Mouse (Mus musculus) bone marrow, adult 2 months (tissue): ENCODE measurements at regions not wholly inside any gene's neighbourhood (a gene's known extent, or its start where the extent isn't known, plus 50 kb on each side); places are given as distances from the start of the nearest gene placed in this dataset.
"Not testable (repeated sequence)": the region's sequence is repeated elsewhere in the genome, so short reads cannot be mapped to it uniquely, and the experiment has no call there.

ENCODE experiments used
- H3K27ac ChIP-seq: fragments of 200-500 bp; 2 replicates; pipeline ENCODE4 v1.5.1; 2012; ENCODE audit warnings: low read depth, mild to moderate bottlenecking, control low read depth, inconsistent platforms, low read length; ENCODE audit not compliant: control insufficient read depth, poor library complexity, insufficient read depth
- H3K4me1 ChIP-seq: fragments of 200-500 bp; 2 replicates; pipeline ENCODE4 v1.6.1; 2011; ENCODE audit warnings: low read length; ENCODE audit not compliant: control insufficient read depth, insufficient read depth
- H3K4me3 ChIP-seq: fragments of 200-500 bp; replicated peaks from 2 replicates; pipeline ENCODE3; 2011; ENCODE audit warnings: mild to moderate bottlenecking, low read depth, low read length, control low read depth; ENCODE audit not compliant: control insufficient read depth
- CTCF ChIP-seq: fragments of 200-500 bp; IDR thresholded peaks from 2 replicates; pipeline ENCODE4 v1.5.1; 2011; ENCODE audit warnings: low read length, control low read depth; ENCODE audit not compliant: control insufficient read depth, insufficient read depth
- POLR2A ChIP-seq: fragments of 200-500 bp; IDR thresholded peaks from 2 replicates; pipeline ENCODE4 v1.6.1; 2011; ENCODE audit warnings: low read depth, mild to moderate bottlenecking, control low read depth, low read length, borderline replicate concordance; ENCODE audit not compliant: control insufficient read depth
- WGBS: fragments of 180-500 bp; shearing (Covaris S2); methylation state at CpG from one replicate; pipeline ENCODE4 v1.1.7; 2018; 5-methylcytosine and 5-hydroxymethylcytosine counted together

- TF ChIP-seq POLR2A (no peak), CTCF (no peak)
- Histone ChIP-seq H3K27ac (no peak overlapping the region), H3K4me1 (no peaks in the 10 kb centered on the region), H3K4me3 (no peak overlapping the region)
- WGBS, result 71% methylated on average over 2 of the region's 2 CpGs
Observed at GRCm38 (mm10) chr6:69932297-69932696, 859.7 kb downstream of the Rpia start.

GRCm38 (mm10) chr6:69914781-69915180 lies 877.3 kb downstream of the Rpia start:
- WGBS, result 57% methylated on average over 4 of the region's 4 CpGs
- Histone ChIP-seq H3K27ac (no peak overlapping the region), H3K4me1 (no peaks in the 10 kb centered on the region), H3K4me3 (no peak overlapping the region)
- TF ChIP-seq POLR2A (no peak), CTCF (no peak)

GRCm38 (mm10) chr6:69879286-69879685 lies 912.7 kb downstream of the Rpia start:
- TF ChIP-seq CTCF (no peak), POLR2A (no peak)
- H3K27ac ChIP-seq, result no peak overlapping the region
- H3K4me1 ChIP-seq, result no peaks in the 10 kb centered on the region
- H3K4me3 ChIP-seq, result no peak overlapping the region
- WGBS, result 64% methylated on average over 2 of the region's 2 CpGs

GRCm38 (mm10) chr6:69858631-69859030 lies 933.4 kb downstream of the Rpia start:
- not testable (repeated sequence) for H3K27ac ChIP-seq, H3K4me1 ChIP-seq, H3K4me3 ChIP-seq
- WGBS, result 69% methylated on average over 2 of the region's 2 CpGs

GRCm38 (mm10) chr6:69828640-69829039 lies 963.4 kb downstream of the Rpia start:
- not testable (repeated sequence) for H3K27ac ChIP-seq, H3K4me1 ChIP-seq, H3K4me3 ChIP-seq
- 68% methylated on average over 5 of the region's 5 CpGs for WGBS

- H3K4me3 ChIP-seq, H3K4me1 ChIP-seq: not testable (repeated sequence)
- peak overlapping the region; percentile 27; the same call in 1 of the 2 replicates for H3K27ac ChIP-seq
Observed at GRCm38 (mm10) chr6:69814972-69815371, 977.1 kb downstream of the Rpia start.

GRCm38 (mm10) chr6:69814373-69814772 lies 977.7 kb downstream of the Rpia start:
- peak overlapping the region; percentile 27; the same call in 1 of the 2 replicates for H3K27ac ChIP-seq
- H3K4me3 ChIP-seq, H3K4me1 ChIP-seq: not testable (repeated sequence)
- WGBS, result 59% methylated on average over 1 of the region's 1 CpGs

GRCm38 (mm10) chr6:69780330-69780729 lies 1011.7 kb downstream of the Rpia start:
- not testable (repeated sequence) for H3K4me3 ChIP-seq, H3K4me1 ChIP-seq, H3K27ac ChIP-seq
- WGBS, result 65% methylated on average over 5 of the region's 5 CpGs

- WGBS, result 66% methylated on average over 1 of the region's 1 CpGs
- not testable (repeated sequence) for H3K4me3 ChIP-seq, H3K27ac ChIP-seq, H3K4me1 ChIP-seq
Observed at GRCm38 (mm10) chr6:69777322-69777721, 1014.7 kb downstream of the Rpia start.

GRCm38 (mm10) chr6:69764861-69765260 lies 1027.2 kb downstream of the Rpia start:
- no peak for TF ChIP-seq CTCF
- TF ChIP-seq POLR2A, result no peak
- Histone ChIP-seq H3K27ac (0 out of 2 replicates have a peak overlapping the region, but pooled peaks have one; percentile 18), H3K4me1 (no peaks in the 10 kb centered on the region), H3K4me3 (no peak overlapping the region)
